Mouse (Mus musculus) forebrain, postnatal 0 days (tissue): ENCODE data around the gene Papss2. TPM values are rescaled to one million over a fixed set of nuclear protein-coding genes. Genes with fewer than 3 reads are reported as not detected.

Experiments
- ATAC-seq: fragments of 200-750 bp; cut with Nextera tagmentation; 2 replicates; pipeline ENCODE4 v1.8.0; 2017; ENCODE audit warnings: mild to moderate bottlenecking, moderate library complexity
- DNase-seq: peaks from one replicate; pipeline ENCODE4 v3.0.0-alpha.2; 2015
- H3K27ac ChIP-seq: fragments of 300-500 bp; sonication (generic); 2 replicates; pipeline ENCODE4 v1.5.1; 2014; ENCODE audit warnings: low read depth, mild to moderate bottlenecking, antibody characterized with exemption, low read length, moderate library complexity, mixed read lengths
- H3K27me3 ChIP-seq: fragments of 300-500 bp; sonication (generic); 2 replicates; pipeline ENCODE4 v1.6.1; 2014; ENCODE audit warnings: mild to moderate bottlenecking, low read length, mixed read lengths; ENCODE audit not compliant: insufficient read depth
- H3K36me3 ChIP-seq: fragments of 300-500 bp; sonication (generic); 2 replicates; pipeline ENCODE4 v1.6.1; 2014; ENCODE audit warnings: mild to moderate bottlenecking, moderate library complexity; ENCODE audit not compliant: insufficient read depth
- H3K4me1 ChIP-seq: fragments of 300-500 bp; sonication (generic); 2 replicates; pipeline ENCODE4 v1.6.1; 2014; ENCODE audit warnings: antibody characterized with exemption; ENCODE audit not compliant: insufficient read depth
- H3K4me2 ChIP-seq: fragments of 300-500 bp; sonication (generic); 2 replicates; pipeline ENCODE4 v1.6.1; 2014; ENCODE audit warnings: low read depth, mild to moderate bottlenecking, moderate library complexity
- H3K4me3 ChIP-seq: fragments of 300-500 bp; sonication (generic); 2 replicates; pipeline ENCODE4 v1.5.1; 2014; ENCODE audit warnings: low read depth, low read length, mixed read lengths
- H3K9ac ChIP-seq: fragments of 300-500 bp; sonication (generic); 2 replicates; pipeline ENCODE4 v1.6.1; 2014; ENCODE audit warnings: mild to moderate bottlenecking
- H3K9me3 ChIP-seq: fragments of 300-500 bp; sonication (generic); 2 replicates; pipeline ENCODE4 v1.6.1; 2016; ENCODE audit warnings: low read length
- CTCF ChIP-seq: sonication (generic); IDR thresholded peaks from 2 replicates; pipeline ENCODE4 v1.5.1; 2016; ENCODE audit warnings: antibody characterized with exemption, control low read depth, low read depth
- WGBS: fragments of 180-500 bp; shearing (Covaris S2); extraction: QIAGEN DNeasy Blood & Tissue Kit; methylation state at CpG from one replicate; pipeline ENCODE4 v1.1.7; 2014; 5-methylcytosine and 5-hydroxymethylcytosine counted together
- polyA plus RNA-seq: library from polyadenylated mRNA; unstranded; fragments of >200 nt; fragmentation: Nextera tagmentation; extraction: Ambion mirVana; gene quantifications from 2 replicates; pipeline ENCODE4 v1.2.1, GENCODE M21; 2015
- total RNA-seq: library from RNA; depleted of rRNA; stranded (reverse); fragments of >200 nt; gene quantifications from 2 replicates; pipeline ENCODE4 v1.2.3, GENCODE M21; 2014

The Papss2 gene
- total and polyA plus RNA-seq, 2 experiments from 2014 or later = 1.2 to 3.8 TPM

- no peaks in the 10 kb centered on the region for H3K4me1 ChIP-seq
- DNase-seq (no peak), ATAC-seq (no peak)
- no peaks in the 10 kb centered on the region for H3K27me3 ChIP-seq
- no peak overlapping the region for H3K4me3 ChIP-seq
- WGBS = 86% methylated on average over 3 of the region's 3 CpGs
- H3K27ac ChIP-seq = no peak overlapping the region
- no peaks in the 10 kb centered on the region for H3K36me3 ChIP-seq
- H3K9me3 ChIP-seq = no peaks in the 10 kb centered on the region
- TF ChIP-seq CTCF = no peak
- H3K4me2 ChIP-seq = no peak overlapping the region
- H3K9ac ChIP-seq = no peak overlapping the region
These were observed 20.7 kb upstream of the Papss2 start for GRCm38 (mm10) chr19:32574846-32575245.

- Histone ChIP-seq H3K4me1 (no peaks in the 10 kb centered on the region), H3K4me2 (no peak overlapping the region), H3K36me3 (no peaks in the 10 kb centered on the region), H3K27me3 (no peaks in the 10 kb centered on the region), H3K9me3 (no peaks in the 10 kb centered on the region), H3K9ac (no peak overlapping the region), H3K4me3 (no peak overlapping the region), H3K27ac (no peak overlapping the region)
- WGBS = 22% methylated on average over 1 of the region's 1 CpGs
- DNase-seq = no peak
- no peak for ATAC-seq
- no peak for TF ChIP-seq CTCF
These were observed 17.8 kb upstream of the Papss2 start for GRCm38 (mm10) chr19:32577749-32578148.

GRCm38 (mm10) chr19:32583091-32583766, 12.4 kb upstream of the Papss2 start:
- Histone ChIP-seq H3K4me1 (no peaks in the 10 kb centered on the region), H3K4me3 (no peak overlapping the region), H3K27me3 (no peaks in the 10 kb centered on the region), H3K9me3 (no peaks in the 10 kb centered on the region), H3K36me3 (no peaks in the 10 kb centered on the region), H3K9ac (no peak overlapping the region), H3K27ac (no peak overlapping the region), H3K4me2 (no peak overlapping the region)
- 92% methylated on average over 4 of the region's 4 CpGs for WGBS
- TF ChIP-seq CTCF = no peak
- ATAC-seq (no peak), DNase-seq (no peak)

- Histone ChIP-seq H3K4me1 (no peaks in the 10 kb centered on the region), H3K4me3 (no peak overlapping the region), H3K9ac (no peak overlapping the region), H3K27me3 (no peaks in the 10 kb centered on the region), H3K9me3 (no peaks in the 10 kb centered on the region), H3K36me3 (no peaks in the 10 kb centered on the region), H3K27ac (no peak overlapping the region), H3K4me2 (no peak overlapping the region)
- ATAC-seq (no peak), DNase-seq (no peak)
- 49% methylated on average over 6 of the region's 6 CpGs for WGBS
- no peak for TF ChIP-seq CTCF
These were observed 7.9 kb upstream of the Papss2 start for GRCm38 (mm10) chr19:32587727-32588126.

GRCm38 (mm10) chr19:32592749-32593148, 2.8 kb upstream of the Papss2 start:
- H3K27ac ChIP-seq = no peak overlapping the region
- no peak overlapping the region for H3K9ac ChIP-seq
- H3K4me2 ChIP-seq = no peak overlapping the region
- no peak for DNase-seq
- peaks cover 12% of the 10 kb centered on the region for H3K27me3 ChIP-seq
- H3K4me3 ChIP-seq = no peak overlapping the region
- ATAC-seq = no peak
- TF ChIP-seq CTCF = no peak
- H3K4me1 ChIP-seq = no peaks in the 10 kb centered on the region
- H3K36me3 ChIP-seq = no peaks in the 10 kb centered on the region
- WGBS = 92% methylated on average over 7 of the region's 7 CpGs
- H3K9me3 ChIP-seq = no peaks in the 10 kb centered on the region

- no peak for DNase-seq
- ATAC-seq = no peak
- Histone ChIP-seq H3K27ac (no peak overlapping the region), H3K4me3 (no peak overlapping the region), H3K9me3 (no peaks in the 10 kb centered on the region), H3K4me2 (no peak overlapping the region), H3K27me3 (peaks cover 12% of the 10 kb centered on the region), H3K4me1 (no peaks in the 10 kb centered on the region), H3K36me3 (no peaks in the 10 kb centered on the region), H3K9ac (no peak overlapping the region)
- peak; percentile 33 for TF ChIP-seq CTCF
- 84% methylated on average over 5 of the region's 5 CpGs for WGBS
These were observed 1.7 kb upstream of the Papss2 start for GRCm38 (mm10) chr19:32593870-32594269.

DNA sequence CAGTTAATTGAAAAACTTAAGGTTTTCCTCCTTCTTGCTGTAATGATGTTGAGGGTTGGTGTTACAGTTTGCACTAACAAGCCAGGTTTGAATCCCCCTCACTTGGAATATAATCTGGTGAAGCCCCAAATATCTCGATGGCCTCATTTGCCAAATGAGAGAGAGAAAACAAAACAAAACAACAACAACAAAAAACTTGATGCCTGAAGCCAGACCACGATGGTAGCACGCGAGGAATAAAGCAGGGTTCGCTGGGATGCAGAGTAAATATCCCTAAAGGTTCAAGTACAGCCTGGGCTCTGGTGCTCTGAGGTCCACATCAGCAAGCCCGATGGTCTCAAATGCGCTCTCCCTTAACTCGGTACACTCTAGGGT, 472 bp upstream of the Papss2 start:
- TF ChIP-seq CTCF = no peak
- Histone ChIP-seq H3K27me3 (peaks cover 12% of the 10 kb centered on the region), H3K9ac (peak overlapping the region; percentile 51; the same call in 1 of the 2 replicates), H3K27ac (no peak overlapping the region), H3K4me1 (no peaks in the 10 kb centered on the region), H3K4me3 (peak overlapping the region; percentile 45), H3K36me3 (no peaks in the 10 kb centered on the region), H3K4me2 (peak overlapping the region; percentile 81), H3K9me3 (no peaks in the 10 kb centered on the region)
- ATAC-seq = no peak
- WGBS = 27% methylated on average over 8 of the region's 8 CpGs
- DNase-seq = no peak
